Mouse (Mus musculus) spleen, postnatal 0 days (tissue): Measurements from ENCODE around the gene C130060K24Rik. TPM values are rescaled to one million over a fixed set of nuclear protein-coding genes. Genes with fewer than 3 reads are reported as not detected.

ENCODE experiments used
- polyA plus RNA-seq: library from polyadenylated mRNA; unstranded; fragments of >200 nt; fragmentation: Nextera tagmentation; extraction: Ambion mirVana; gene quantifications from 2 replicates; pipeline ENCODE4 v1.2.1, GENCODE M21; 2015

The C130060K24Rik gene
- not detected in 2 replicates for polyA plus RNA-seq

DNA sequence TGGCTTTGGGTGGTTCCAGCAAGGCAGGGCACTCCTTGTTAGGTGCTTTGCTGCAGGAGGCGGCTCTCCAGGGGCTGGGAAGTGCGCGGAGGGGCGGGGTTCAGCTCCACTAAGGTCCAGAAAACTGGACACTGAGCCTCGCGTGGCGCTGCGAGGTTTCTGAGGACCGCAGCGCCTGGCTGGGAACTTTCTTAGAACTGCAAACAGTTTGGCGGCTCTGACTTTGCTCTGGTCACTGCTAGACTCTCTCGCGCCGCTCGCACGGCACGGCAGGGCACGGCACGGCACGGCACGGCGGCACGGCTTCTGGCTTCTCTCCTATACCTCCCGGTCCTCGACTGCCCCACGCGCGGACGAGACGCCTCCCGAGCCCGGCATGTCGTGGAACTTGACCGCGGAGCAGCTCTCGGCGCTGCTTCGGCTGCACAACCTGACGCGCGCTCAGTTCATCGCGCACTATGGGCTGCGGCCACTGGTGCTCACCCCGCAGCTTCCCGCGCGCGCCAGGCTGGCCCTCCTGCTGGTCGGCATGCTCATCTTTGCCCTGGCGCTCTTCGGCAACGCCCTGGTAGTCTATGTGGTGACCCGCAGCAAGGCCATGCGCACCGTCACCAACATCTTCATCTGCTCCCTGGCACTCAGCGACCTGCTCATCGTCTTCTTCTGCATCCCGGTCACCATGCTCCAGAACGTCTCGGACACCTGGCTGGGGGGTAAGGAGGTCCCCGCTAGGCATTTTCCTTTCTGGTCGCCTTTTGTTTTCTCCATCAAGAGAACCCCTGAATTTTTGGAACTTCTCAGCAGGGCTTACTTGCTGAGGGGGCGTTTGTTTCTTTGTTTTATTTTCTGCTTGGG is at the start of gene C130060K24Rik:
Gene C130060K24Rik, plus strand, starts transcription at position 188 of the 855 bp plus-strand sequence.

Other genes with a start within 250 kb of the C130060K24Rik start
- gene Hpgds, start 236.2 kb upstream of the C130060K24Rik start, polyA plus RNA-seq, result 8.5 and 12.5 TPM in 2 replicates
- gene Tnip3, start 144.2 kb downstream of the C130060K24Rik start, polyA plus RNA-seq, result 0.24 and 0.34 TPM in 2 replicates